Mouse (Mus musculus) C2C12 (cell line): ENCODE data around the gene Col27a1.

Experiments used
- CEBPB ChIP-seq: IDR thresholded peaks from one replicate; pipeline ENCODE4 v1.6.1; 2011; ENCODE audit warnings: low read depth, mild to moderate bottlenecking, control low read depth, moderate library complexity
- CTCF ChIP-seq: IDR thresholded peaks from one replicate; pipeline ENCODE4 v1.5.1; 2011; ENCODE audit not compliant: control insufficient read depth, insufficient read depth, insufficient read length
- USF1 ChIP-seq: IDR thresholded peaks from one replicate; pipeline ENCODE4 v1.6.1; 2011; ENCODE audit warnings: low read depth, mild to moderate bottlenecking, control low read depth, moderate library complexity

DNA sequence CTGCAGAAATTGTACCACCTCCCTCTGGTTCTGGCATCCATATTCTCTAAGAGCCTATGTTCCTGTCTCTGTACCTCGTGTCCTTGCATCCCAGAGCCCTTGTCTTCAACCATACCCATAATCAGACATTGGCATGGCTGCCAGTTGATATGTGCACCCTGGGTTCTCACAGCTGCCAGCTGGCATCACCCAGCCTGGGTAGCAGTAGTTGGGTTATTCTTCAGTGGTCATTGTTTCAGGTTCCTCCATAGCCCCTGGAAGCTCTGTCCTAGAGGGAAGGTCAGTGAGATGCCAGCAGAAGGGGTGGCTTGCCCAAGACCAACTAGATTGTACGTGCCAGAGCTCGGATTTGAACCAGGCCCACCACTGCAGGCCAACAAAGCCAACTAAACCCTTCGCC is 77.9 kb downstream of the Col27a1 start:
- TF ChIP-seq CTCF = no peak
- TF ChIP-seq USF1 = no peak
- TF ChIP-seq CEBPB = no peak
